Mouse (Mus musculus) stomach, embryonic 14.5 days (tissue): Measurements from ENCODE around the gene Dolk. TPM values are rescaled to one million over a fixed set of nuclear protein-coding genes. Genes with fewer than 3 reads are reported as not detected.

Experiments used
- ATAC-seq: fragments of 200-750 bp; cut with Nextera tagmentation; 2 replicates; pipeline ENCODE4 v1.8.0; 2017; ENCODE audit warnings: low read depth, moderate TSS enrichment; ENCODE audit not compliant: insufficient number of reproducible peaks, insufficient read depth, low FRiP score
- H3K27ac ChIP-seq: fragments of 300-500 bp; sonication (generic); 2 replicates; pipeline ENCODE4 v1.5.1; 2014; ENCODE audit warnings: mild to moderate bottlenecking, low read length, moderate library complexity, mixed read lengths
- H3K27me3 ChIP-seq: fragments of 300-500 bp; sonication (generic); 2 replicates; pipeline ENCODE4 v1.6.1; 2014; ENCODE audit warnings: low read length, control low read depth, mixed read lengths; ENCODE audit not compliant: control insufficient read depth, insufficient read depth
- H3K36me3 ChIP-seq: fragments of 300-500 bp; sonication (generic); 2 replicates; pipeline ENCODE4 v1.6.1; 2014; ENCODE audit warnings: mild to moderate bottlenecking, control low read depth, low read length, moderate library complexity, mixed read lengths; ENCODE audit not compliant: control insufficient read depth, insufficient read depth
- H3K4me1 ChIP-seq: fragments of 300-500 bp; sonication (generic); 2 replicates; pipeline ENCODE4 v1.6.1; 2014; ENCODE audit warnings: low read length, control low read depth, mixed read lengths; ENCODE audit not compliant: control insufficient read depth, insufficient read depth
- H3K4me2 ChIP-seq: fragments of 300-500 bp; sonication (generic); replicated peaks from 2 replicates; pipeline ENCODE4 v1.6.1; 2014; ENCODE audit warnings: low read depth, low read length, control low read depth
- H3K4me3 ChIP-seq: fragments of 300-500 bp; sonication (generic); 2 replicates; pipeline ENCODE4 v1.5.1; 2014; ENCODE audit warnings: low read depth, low read length, control low read depth
- H3K9ac ChIP-seq: fragments of 300-500 bp; sonication (generic); replicated peaks from 2 replicates; pipeline ENCODE4 v1.6.1; 2014; ENCODE audit warnings: low read depth, mild to moderate bottlenecking, control low read depth, low read length, moderate library complexity, mixed read lengths
- H3K9me3 ChIP-seq: fragments of 300-500 bp; sonication (generic); 2 replicates; pipeline ENCODE4 v1.6.1; 2016; ENCODE audit warnings: low read depth, low read length, control low read depth; ENCODE audit not compliant: control insufficient read depth
- WGBS: fragments of 180-500 bp; shearing (Covaris S2); extraction: QIAGEN DNeasy Blood & Tissue Kit; methylation state at CpG from one replicate; pipeline ENCODE4 v1.1.7; 2014; 5-methylcytosine and 5-hydroxymethylcytosine counted together
- polyA plus RNA-seq: library from polyadenylated mRNA; unstranded; fragments of >200 nt; fragmentation: Nextera tagmentation; extraction: Ambion mirVana; gene quantifications from 2 replicates; pipeline ENCODE4 v1.2.1, GENCODE M21; 2014

Gene Dolk
- polyA plus RNA-seq, 1 experiment from 2014 or later: 32.0 TPM

- Histone ChIP-seq H3K9me3 (no peaks in the 10 kb centered on the region), H3K36me3 (no peaks in the 10 kb centered on the region; the same call in 1 of the 2 replicates), H3K27ac (no peak overlapping the region), H3K4me2 (no peak overlapping the region), H3K9ac (no peak overlapping the region), H3K4me3 (no peak overlapping the region), H3K27me3 (no peaks in the 10 kb centered on the region), H3K4me1 (peaks cover 8% of the 10 kb centered on the region)
- ATAC-seq: no peak
- 73% methylated on average over 3 of the region's 3 CpGs for WGBS
Observed at GRCm38 (mm10) chr2:30281651-30282050, 4.5 kb downstream of the Dolk start.

- 89% methylated on average over 11 of the region's 11 CpGs for WGBS
- Histone ChIP-seq H3K36me3 (no peaks in the 10 kb centered on the region; the same call in 1 of the 2 replicates), H3K27ac (no peak within 1 kb of the TSS), H3K4me1 (peaks cover 8% of the 10 kb centered on the region), H3K9ac (no peak within 1 kb of the TSS), H3K9me3 (no peaks in the 10 kb centered on the region), H3K4me2 (no peak within 1 kb of the TSS), H3K27me3 (no peaks in the 10 kb centered on the region), H3K4me3 (no peak within 1 kb of the TSS)
- ATAC-seq: no peak
Observed at GRCm38 (mm10) chr2:30280743-30281142, 5.4 kb downstream of the Dolk start, which contains the start of gene Gm28038. Gene Gm28038 (plus strand): TSS chr2:30281043.

- Histone ChIP-seq H3K27me3 (no peaks in the 10 kb centered on the region), H3K9ac (no peak overlapping the region), H3K4me2 (no peak overlapping the region), H3K9me3 (no peaks in the 10 kb centered on the region), H3K4me3 (no peak overlapping the region), H3K4me1 (peaks cover 27% of the 10 kb centered on the region), H3K27ac (peak overlapping the region; percentile 77; the same call in 1 of the 2 replicates), H3K36me3 (no peaks in the 10 kb centered on the region)
- ATAC-seq: peak; percentile 84
- 26% methylated on average over 1 of the region's 1 CpGs for WGBS
Observed at GRCm38 (mm10) chr2:30270134-30270533, 16.0 kb downstream of the Dolk start.

GRCm38 (mm10) chr2:30269241-30269990 lies 16.7 kb downstream of the Dolk start:
- Histone ChIP-seq H3K4me3 (no peak overlapping the region), H3K9me3 (no peaks in the 10 kb centered on the region), H3K27ac (peak overlapping the region; percentile 77; the same call in 1 of the 2 replicates), H3K9ac (no peak overlapping the region), H3K4me2 (no peak overlapping the region), H3K36me3 (0 out of 2 replicates have a peak, but pooled peaks cover under 1% of the 10 kb centered on the region), H3K27me3 (no peaks in the 10 kb centered on the region), H3K4me1 (peaks cover 33% of the 10 kb centered on the region)
- no peak for ATAC-seq
- 89% methylated on average over 17 of the region's 17 CpGs for WGBS

GRCm38 (mm10) chr2:30268371-30268770 lies 17.8 kb downstream of the Dolk start:
- Histone ChIP-seq H3K4me1 (peaks cover 33% of the 10 kb centered on the region), H3K27ac (no peak overlapping the region), H3K4me3 (no peak overlapping the region), H3K4me2 (no peak overlapping the region), H3K27me3 (no peaks in the 10 kb centered on the region), H3K36me3 (peaks cover 9% of the 10 kb centered on the region), H3K9me3 (no peaks in the 10 kb centered on the region), H3K9ac (no peak overlapping the region)
- no peak for ATAC-seq
- WGBS: 53% methylated on average over 4 of the region's 4 CpGs

- H3K9me3 ChIP-seq: no peaks in the 10 kb centered on the region
- no peak overlapping the region for H3K4me2 ChIP-seq
- H3K36me3 ChIP-seq: peaks cover 15% of the 10 kb centered on the region
- H3K27ac ChIP-seq: no peak overlapping the region
- ATAC-seq: no peak
- peaks cover 37% of the 10 kb centered on the region for H3K4me1 ChIP-seq
- no peak overlapping the region for H3K9ac ChIP-seq
- H3K4me3 ChIP-seq: no peak overlapping the region
- H3K27me3 ChIP-seq: no peaks in the 10 kb centered on the region
- 100% methylated on average over 2 of the region's 2 CpGs for WGBS
Observed at GRCm38 (mm10) chr2:30267466-30267865, 18.7 kb downstream of the Dolk start.

- WGBS: 6% methylated on average over 4 of the region's 4 CpGs
- Histone ChIP-seq H3K27ac (peak overlapping the region; percentile 94), H3K9me3 (no peaks in the 10 kb centered on the region), H3K4me3 (peak overlapping the region; percentile 6; the same call in 1 of the 2 replicates), H3K4me2 (peak overlapping the region; percentile 40), H3K4me1 (peaks cover 37% of the 10 kb centered on the region), H3K36me3 (peaks cover 23% of the 10 kb centered on the region), H3K27me3 (no peaks in the 10 kb centered on the region), H3K9ac (no peak overlapping the region; the same call in 1 of the 2 replicates)
- ATAC-seq: peak; percentile 76
Observed at GRCm38 (mm10) chr2:30266392-30266941, 19.7 kb downstream of the Dolk start.

- ATAC-seq: no peak
- Histone ChIP-seq H3K4me2 (peak within 1 kb of the TSS; percentile 40), H3K4me1 (peaks cover 37% of the 10 kb centered on the region), H3K9me3 (no peaks in the 10 kb centered on the region), H3K27ac (peak within 1 kb of the TSS; percentile 94), H3K4me3 (peak within 1 kb of the TSS; percentile 6; the same call in 1 of the 2 replicates), H3K9ac (no peak within 1 kb of the TSS; the same call in 1 of the 2 replicates), H3K36me3 (peaks cover 30% of the 10 kb centered on the region), H3K27me3 (no peaks in the 10 kb centered on the region)
- 44% methylated on average over 5 of the region's 5 CpGs for WGBS
Observed at GRCm38 (mm10) chr2:30265767-30266253, 20.3 kb downstream of the Dolk start, which contains the start of gene Phyhd1. Gene Phyhd1 (plus strand): TSS chr2:30266203.
